Mouse (Mus musculus): ENCODE data around the gene Ccdc30.

DNA sequence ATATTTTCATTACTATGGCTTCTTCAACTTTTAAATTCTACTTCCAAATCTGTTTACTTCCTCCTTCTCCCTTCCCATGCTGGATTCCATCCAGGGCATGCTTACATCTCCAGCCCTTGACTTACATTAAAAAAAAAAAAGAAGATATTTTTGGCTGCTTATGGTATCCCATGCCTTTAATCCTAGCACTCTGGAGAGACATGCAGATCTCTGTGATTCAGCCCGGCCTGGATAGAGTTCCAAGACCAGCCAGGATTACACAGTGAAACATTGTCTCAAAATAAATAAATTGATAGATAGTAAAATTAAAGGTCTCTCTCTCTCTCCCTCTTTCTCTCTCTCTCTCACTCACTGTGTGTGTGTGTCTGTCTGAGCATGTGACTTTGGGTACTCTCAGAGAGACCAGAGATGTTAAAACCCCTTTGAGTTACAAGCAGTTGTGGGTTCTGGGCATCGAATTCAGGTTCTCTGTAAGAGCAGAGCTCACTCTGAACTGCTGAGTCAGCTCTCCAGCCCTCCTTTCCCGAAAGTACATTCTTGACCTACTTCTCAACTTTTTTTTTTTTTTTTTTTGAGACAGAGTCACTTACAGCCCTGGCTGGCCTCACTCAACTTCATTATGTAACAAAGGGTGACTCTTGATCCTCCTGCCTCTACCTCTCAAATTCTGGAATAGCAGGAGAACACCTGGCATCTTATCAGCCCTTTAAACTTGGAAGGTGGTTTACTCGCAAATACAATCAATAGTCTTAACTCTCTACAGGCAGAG lies 48.4 kb downstream of the Ccdc30 start:
- TF ChIP-seq CTCF (conservative IDR thresholded peaks at IDR 0.05; ENCODE audit: low read length): no peak
- TF ChIP-seq POU5F1 (IDR thresholded peaks at IDR 0.05; ENCODE audit: borderline replicate concordance, low read length): no peak
- no peak for TF ChIP-seq NANOG (IDR thresholded peaks at IDR 0.05; ENCODE audit: borderline replicate concordance, low read length)

Measured in E14TG2a.4 (cell line).